Mouse (Mus musculus): ENCODE data around the gene Myo7a. TPM values are rescaled to one million over a fixed set of nuclear protein-coding genes. Genes with fewer than 3 reads are reported as not detected.
A peak's percentile ranks its signal among the peaks of the same experiment; 100 is the strongest.

The Myo7a gene
- polyA plus RNA-seq (2014; fragmentation: Nextera tagmentation; extraction: Ambion mirVana): 20.1 and 20.7 TPM in 2 replicates

GRCm38 (mm10) chr7:98119179-98119960 lies at the start of gene Myo7a:
Gene Myo7a (minus strand): TSS chr7:98119524.
- no peaks in the 10 kb centered on the region for H3K27me3 ChIP-seq (replicated peaks; ENCODE audit: control insufficient read depth, insufficient read depth, low read length)
- WGBS: 38% methylated on average over 9 of the region's 9 CpGs
- ATAC-seq (replicated peaks; ENCODE audit: low FRiP score) (peak; percentile 37; the same call in 1 of the 2 replicates), DNase-seq (ENCODE audit: low spot score) (peak; percentile 47)
- H3K4me2 ChIP-seq: peak within 1 kb of the TSS; percentile 64
- H3K9ac ChIP-seq (ENCODE audit: low read depth, low read length): peak within 1 kb of the TSS; percentile 44
- H3K27ac ChIP-seq (ENCODE audit: low read depth, low read length): peak within 1 kb of the TSS; percentile 54; the same call in 1 of the 2 replicates
- no peaks in the 10 kb centered on the region for H3K36me3 ChIP-seq (ENCODE audit: control insufficient read depth, insufficient read depth, low read length)
- H3K4me3 ChIP-seq (ENCODE audit: low read depth, low read length): peak within 1 kb of the TSS; percentile 25
- H3K9me3 ChIP-seq (ENCODE audit: control insufficient read depth, low read length): no peaks in the 10 kb centered on the region
- peaks cover 4% of the 10 kb centered on the region for H3K4me1 ChIP-seq (replicated peaks; ENCODE audit: control insufficient read depth, insufficient read depth, low read length)

DNA sequence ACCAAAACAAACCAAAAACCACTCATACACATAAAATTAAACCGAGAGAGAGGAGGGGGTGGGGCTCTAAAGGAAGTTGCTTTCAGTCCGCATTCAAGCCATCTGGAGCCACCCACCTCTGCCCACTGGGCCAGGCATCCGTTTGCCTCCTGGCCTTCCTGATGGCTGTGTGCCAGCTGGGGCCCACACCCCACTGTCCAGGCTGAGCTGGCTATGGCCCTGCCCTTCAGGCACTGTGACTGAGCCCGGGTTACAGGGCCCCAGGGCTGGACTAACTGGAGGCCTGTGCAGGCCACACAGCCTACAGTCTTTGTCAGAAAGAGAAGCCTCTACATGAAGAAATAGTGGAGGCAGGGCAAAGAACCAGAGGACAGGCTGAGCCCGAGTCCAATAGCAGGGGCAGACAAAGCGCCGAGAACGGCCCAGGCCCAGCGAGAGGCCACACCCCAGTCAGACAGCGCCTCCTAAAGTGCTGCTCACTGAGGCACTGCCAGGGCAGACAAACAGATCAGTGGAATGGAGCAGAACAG lies 45.7 kb upstream of the Myo7a start:
- peaks cover 2% of the 10 kb centered on the region; the same call in 1 of the 2 replicates for H3K36me3 ChIP-seq (ENCODE audit: control insufficient read depth, insufficient read depth, low read length)
- 54% methylated on average over 10 of the region's 10 CpGs for WGBS
- H3K4me1 ChIP-seq (replicated peaks; ENCODE audit: control insufficient read depth, insufficient read depth, low read length): peaks cover 50% of the 10 kb centered on the region
- DNase-seq (ENCODE audit: low spot score) (no peak), ATAC-seq (replicated peaks; ENCODE audit: low FRiP score) (peak; percentile 62)
- no peaks in the 10 kb centered on the region for H3K9me3 ChIP-seq (ENCODE audit: control insufficient read depth, low read length)
- H3K27me3 ChIP-seq (replicated peaks; ENCODE audit: control insufficient read depth, insufficient read depth, low read length): no peaks in the 10 kb centered on the region
- no peak overlapping the region for H3K4me3 ChIP-seq (ENCODE audit: low read depth, low read length)
- H3K27ac ChIP-seq (ENCODE audit: low read depth, low read length): peak overlapping the region; percentile 19; the same call in 1 of the 2 replicates
- peak overlapping the region; percentile 40; the same call in 1 of the 2 replicates for H3K9ac ChIP-seq (ENCODE audit: low read depth, low read length)
- peak overlapping the region; percentile 37 for H3K4me2 ChIP-seq

GRCm38 (mm10) chr7:98164382-98164998 lies 45.2 kb upstream of the Myo7a start:
- DNase-seq (ENCODE audit: low spot score) (no peak), ATAC-seq (replicated peaks; ENCODE audit: low FRiP score) (no peak)
- no peaks in the 10 kb centered on the region for H3K9me3 ChIP-seq (ENCODE audit: control insufficient read depth, low read length)
- peaks cover 49% of the 10 kb centered on the region for H3K4me1 ChIP-seq (replicated peaks; ENCODE audit: control insufficient read depth, insufficient read depth, low read length)
- H3K4me2 ChIP-seq: peak overlapping the region; percentile 37; the same call in 1 of the 2 replicates
- 0 out of 2 replicates have a peak, but pooled peaks cover 2% of the 10 kb centered on the region for H3K36me3 ChIP-seq (ENCODE audit: control insufficient read depth, insufficient read depth, low read length)
- WGBS: 80% methylated on average over 9 of the region's 9 CpGs
- no peak overlapping the region for H3K27ac ChIP-seq (ENCODE audit: low read depth, low read length)
- H3K27me3 ChIP-seq (replicated peaks; ENCODE audit: control insufficient read depth, insufficient read depth, low read length): no peaks in the 10 kb centered on the region
- 0 out of 2 replicates have a peak overlapping the region, but pooled peaks have one; percentile 40 for H3K9ac ChIP-seq (ENCODE audit: low read depth, low read length)
- no peak overlapping the region for H3K4me3 ChIP-seq (ENCODE audit: low read depth, low read length)

DNA sequence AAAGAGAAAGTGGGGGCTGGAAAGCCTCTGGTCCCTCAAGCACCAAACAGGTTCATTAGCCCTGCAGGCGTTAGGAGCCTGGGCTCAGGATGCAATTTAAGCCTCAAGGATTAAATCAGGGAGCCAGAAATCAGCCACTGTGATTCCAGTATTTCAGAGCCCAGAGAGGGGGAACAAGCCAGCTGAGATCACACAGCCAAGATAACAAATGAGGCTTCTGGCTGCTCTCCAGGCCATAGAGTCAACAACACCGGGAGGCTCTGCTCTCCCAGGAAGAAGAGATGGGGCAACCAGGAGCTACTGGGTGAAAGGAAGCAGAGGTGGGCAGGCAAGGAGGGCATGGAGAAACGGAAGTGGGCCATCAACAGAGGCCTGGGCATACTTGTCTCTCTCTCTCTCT lies 44.4 kb upstream of the Myo7a start:
- 49% methylated on average over 3 of the region's 3 CpGs for WGBS
- Histone ChIP-seq H3K27me3 (replicated peaks; ENCODE audit: control insufficient read depth, insufficient read depth, low read length) (no peaks in the 10 kb centered on the region), H3K4me3 (ENCODE audit: low read depth, low read length) (no peak overlapping the region), H3K9ac (ENCODE audit: low read depth, low read length) (no peak overlapping the region), H3K27ac (ENCODE audit: low read depth, low read length) (peak overlapping the region; percentile 21; the same call in 1 of the 2 replicates), H3K36me3 (ENCODE audit: control insufficient read depth, insufficient read depth, low read length) (0 out of 2 replicates have a peak, but pooled peaks cover 2% of the 10 kb centered on the region), H3K4me1 (replicated peaks; ENCODE audit: control insufficient read depth, insufficient read depth, low read length) (peaks cover 53% of the 10 kb centered on the region), H3K4me2 (no peak overlapping the region), H3K9me3 (ENCODE audit: control insufficient read depth, low read length) (no peaks in the 10 kb centered on the region)
- DNase-seq (ENCODE audit: low spot score): no peak
- ATAC-seq (replicated peaks; ENCODE audit: low FRiP score): no peak

DNA sequence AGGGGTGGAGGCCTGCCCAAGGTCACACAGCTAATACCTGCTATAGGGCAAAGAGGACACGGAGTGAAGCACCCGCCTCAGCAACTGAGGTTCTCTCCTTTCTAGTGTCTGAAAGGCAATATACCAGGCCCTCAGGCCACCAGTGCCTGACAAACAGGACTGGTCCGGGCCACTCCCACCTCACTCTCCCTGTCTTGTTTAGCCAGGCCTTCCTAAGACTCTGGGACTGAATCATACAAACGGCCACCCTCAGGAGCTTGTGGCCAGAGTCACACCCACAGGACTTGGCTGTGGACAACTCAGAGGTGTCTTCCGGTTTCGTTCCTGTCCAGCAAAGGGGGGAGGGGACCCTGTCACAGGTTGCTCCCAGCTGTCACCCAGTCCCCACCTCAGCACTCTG lies 42.9 kb upstream of the Myo7a start:
- Histone ChIP-seq H3K36me3 (ENCODE audit: control insufficient read depth, insufficient read depth, low read length) (0 out of 2 replicates have a peak, but pooled peaks cover 2% of the 10 kb centered on the region), H3K9ac (ENCODE audit: low read depth, low read length) (no peak overlapping the region), H3K4me3 (ENCODE audit: low read depth, low read length) (no peak overlapping the region), H3K27ac (ENCODE audit: low read depth, low read length) (0 out of 2 replicates have a peak overlapping the region, but pooled peaks have one; percentile 15), H3K4me1 (replicated peaks; ENCODE audit: control insufficient read depth, insufficient read depth, low read length) (peaks cover 65% of the 10 kb centered on the region), H3K4me2 (no peak overlapping the region), H3K27me3 (replicated peaks; ENCODE audit: control insufficient read depth, insufficient read depth, low read length) (no peaks in the 10 kb centered on the region), H3K9me3 (ENCODE audit: control insufficient read depth, low read length) (no peaks in the 10 kb centered on the region)
- ATAC-seq (replicated peaks; ENCODE audit: low FRiP score): no peak
- DNase-seq (ENCODE audit: low spot score): no peak
- 59% methylated on average over 6 of the region's 6 CpGs for WGBS

DNA sequence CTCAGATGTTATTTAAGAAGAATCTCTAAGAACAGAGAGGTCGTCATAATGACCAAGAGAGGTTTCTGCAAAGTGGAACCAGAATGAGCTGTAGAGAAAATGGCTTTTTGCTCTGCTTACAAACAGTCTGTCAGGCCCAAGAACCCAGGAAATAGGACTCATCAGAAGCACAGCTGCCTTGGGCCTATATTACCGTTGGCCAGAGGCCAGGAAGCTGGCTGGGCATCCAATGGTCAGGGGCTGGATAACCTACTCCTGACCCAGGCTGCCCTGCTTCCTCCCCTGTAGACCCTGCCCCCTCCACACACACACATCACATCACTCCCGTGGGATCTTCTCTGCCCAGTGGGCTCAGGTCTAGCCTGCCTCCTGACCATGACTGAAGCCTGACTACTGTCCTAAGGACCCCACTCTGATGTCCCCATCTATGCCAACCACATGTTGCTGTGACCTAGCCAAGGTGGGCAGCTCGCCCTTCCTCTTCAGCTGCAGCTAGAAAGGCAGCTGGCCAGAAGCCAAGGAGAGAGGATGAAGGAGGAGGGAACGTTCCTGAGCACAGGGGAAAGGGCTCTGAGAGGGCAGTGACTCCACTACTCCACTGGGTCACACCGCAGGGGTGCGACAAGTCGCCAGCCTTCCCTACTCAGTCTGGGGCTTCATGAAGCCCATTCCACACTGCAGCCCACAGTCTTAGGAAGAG lies 40.9 kb upstream of the Myo7a start:
- Histone ChIP-seq H3K27me3 (replicated peaks; ENCODE audit: control insufficient read depth, insufficient read depth, low read length) (no peaks in the 10 kb centered on the region), H3K9ac (ENCODE audit: low read depth, low read length) (no peak overlapping the region), H3K9me3 (ENCODE audit: control insufficient read depth, low read length) (no peaks in the 10 kb centered on the region), H3K27ac (ENCODE audit: low read depth, low read length) (peak overlapping the region; percentile 16), H3K4me1 (replicated peaks; ENCODE audit: control insufficient read depth, insufficient read depth, low read length) (peaks cover 79% of the 10 kb centered on the region), H3K4me3 (ENCODE audit: low read depth, low read length) (no peak overlapping the region), H3K36me3 (ENCODE audit: control insufficient read depth, insufficient read depth, low read length) (0 out of 2 replicates have a peak, but pooled peaks cover 2% of the 10 kb centered on the region), H3K4me2 (no peak overlapping the region)
- DNase-seq (ENCODE audit: low spot score): no peak
- WGBS: 59% methylated on average over 8 of the region's 8 CpGs
- no peak for ATAC-seq (replicated peaks; ENCODE audit: low FRiP score)

DNA sequence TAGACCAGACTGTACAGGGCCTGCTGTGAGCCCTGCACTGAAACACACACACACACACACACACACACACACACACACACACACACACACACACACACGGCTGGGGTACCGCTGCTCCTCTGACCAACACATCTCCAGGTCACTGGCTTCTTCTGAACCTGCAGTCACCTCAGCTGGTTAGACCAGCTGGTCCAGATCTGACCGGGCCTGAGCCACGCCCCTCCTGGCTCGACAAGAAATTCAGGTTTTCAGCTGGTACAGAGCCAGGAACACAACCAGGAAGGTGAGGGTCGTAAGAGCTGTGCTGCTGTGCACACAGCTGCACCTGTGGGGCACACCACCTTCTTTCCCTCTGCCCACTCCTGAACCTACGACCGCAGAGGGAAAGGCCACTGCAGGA lies 39.2 kb upstream of the Myo7a start:
- no peak overlapping the region for H3K9ac ChIP-seq (ENCODE audit: low read depth, low read length)
- peak overlapping the region; percentile 22; the same call in 1 of the 2 replicates for H3K27ac ChIP-seq (ENCODE audit: low read depth, low read length)
- ATAC-seq (replicated peaks; ENCODE audit: low FRiP score) (no peak), DNase-seq (ENCODE audit: low spot score) (no peak)
- H3K4me3 ChIP-seq (ENCODE audit: low read depth, low read length): no peak overlapping the region
- 0 out of 2 replicates have a peak, but pooled peaks cover 2% of the 10 kb centered on the region for H3K36me3 ChIP-seq (ENCODE audit: control insufficient read depth, insufficient read depth, low read length)
- WGBS: 56% methylated on average over 8 of the region's 8 CpGs
- H3K9me3 ChIP-seq (ENCODE audit: control insufficient read depth, low read length): no peaks in the 10 kb centered on the region
- H3K27me3 ChIP-seq (replicated peaks; ENCODE audit: control insufficient read depth, insufficient read depth, low read length): no peaks in the 10 kb centered on the region
- H3K4me1 ChIP-seq (replicated peaks; ENCODE audit: control insufficient read depth, insufficient read depth, low read length): peaks cover 65% of the 10 kb centered on the region
- no peak overlapping the region; the same call in 1 of the 2 replicates for H3K4me2 ChIP-seq

All from liver, embryonic 11.5 days (tissue).